Mouse (Mus musculus): ENCODE results near the gene Cep112.

DNA sequence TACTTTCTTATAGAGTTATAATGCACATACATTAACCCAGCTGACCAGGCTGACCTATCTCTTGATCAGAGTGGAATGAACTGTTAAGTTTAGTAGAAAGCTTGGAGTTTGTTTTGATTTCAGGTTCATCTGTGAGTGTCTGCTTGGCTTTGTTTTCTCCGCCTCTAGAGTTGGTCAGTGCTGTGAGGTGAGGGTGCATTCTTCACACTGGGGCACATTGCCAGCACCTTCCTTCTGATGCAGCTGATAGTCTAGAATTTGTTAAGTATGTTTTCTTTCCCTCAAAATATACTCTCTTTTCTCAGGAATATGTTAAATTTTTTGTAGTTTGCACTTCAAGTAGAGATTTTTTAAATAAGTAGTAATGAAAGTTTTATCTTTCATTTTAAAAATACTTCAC lies 51.2 kb downstream of the Cep112 start:
- TF ChIP-seq CTCF (conservative IDR thresholded peaks at IDR 0.05; ENCODE audit: low read length), result no peak
- TF ChIP-seq POU5F1 (IDR thresholded peaks at IDR 0.05; ENCODE audit: borderline replicate concordance, low read length), result no peak

All from E14TG2a.4 (cell line).